In genomic region chr7:78913649-78914544, GRCm38 (mm10) we compare ENCODE assay signal across 8 mouse cellular contexts. TPM values are rescaled to one million over a fixed set of nuclear protein-coding genes. Genes with fewer than 3 reads are reported as not detected.
DNase-seq lines count a peak whose midpoint lies in the region; ATAC-seq and TF ChIP-seq lines count a peak whose summit lies in the region.

No protein-coding gene starts in this region.

- H3K27me3 ChIP-seq in kidney, embryonic 16.5 days (ENCODE audit: insufficient read depth, low read length), result no peaks in the 10 kb centered on the region
- H3K27me3 ChIP-seq in heart, embryonic 12.5 days (replicated peaks), result peaks cover 6% of the 10 kb centered on the region; the same call in 1 of the 2 replicates
- no peaks in the 10 kb centered on the region for H3K27me3 ChIP-seq in liver, embryonic 14.5 days (ENCODE audit: control insufficient read depth, insufficient read depth, low read length)
- H3K27me3 ChIP-seq in small intestine, adult 2 months (ENCODE audit: control insufficient read depth, insufficient read depth, low read length), result no peaks in the 10 kb centered on the region
- H3K27me3 ChIP-seq in cerebellum, adult 2 months (ENCODE audit: control insufficient read depth, insufficient read depth, low read length), result no peaks in the 10 kb centered on the region
- no peaks in the 10 kb centered on the region for H3K27me3 ChIP-seq in neural tube, embryonic 15.5 days (replicated peaks)

- H3K4me1 ChIP-seq in kidney, embryonic 16.5 days (ENCODE audit: insufficient read depth, low read length), result peaks cover 8% of the 10 kb centered on the region
- H3K4me1 ChIP-seq in heart, embryonic 12.5 days (replicated peaks), result peaks cover 21% of the 10 kb centered on the region
- H3K4me1 ChIP-seq in liver, embryonic 14.5 days (replicated peaks; ENCODE audit: control insufficient read depth in 2 of 2, insufficient read depth in 2 of 2, low read length in 1 of 2), result peaks cover 21 to 32% of the 10 kb centered on the region in 2 experiments
- H3K4me1 ChIP-seq in small intestine, adult 2 months (ENCODE audit: control insufficient read depth, insufficient read depth, insufficient read length, low read length), result peaks cover 9% of the 10 kb centered on the region
- H3K4me1 ChIP-seq in cerebellum, adult 2 months (ENCODE audit: control insufficient read depth, insufficient read depth, low read length), result no peaks in the 10 kb centered on the region; the same call in 1 of the 2 replicates
- H3K4me1 ChIP-seq in neural tube, embryonic 15.5 days, result peaks cover 17% of the 10 kb centered on the region; the same call in 1 of the 2 replicates

- WGBS in kidney, embryonic 16.5 days, result 70% methylated on average over 19 of the region's 19 CpGs
- WGBS in heart, embryonic 12.5 days, result 68% methylated on average over 19 of the region's 19 CpGs
- WGBS in liver, embryonic 14.5 days (ENCODE audit: insufficient replicate concordance), result 29% methylated on average over 19 of the region's 19 CpGs
- 21% methylated on average over 19 of the region's 19 CpGs for WGBS in small intestine, adult 2 months
- 66% methylated on average over 19 of the region's 19 CpGs for WGBS in cerebellum, adult 2 months
- 76% methylated on average over 19 of the region's 19 CpGs for WGBS in neural tube, embryonic 15.5 days

- no peaks in the 10 kb centered on the region for H3K9me3 ChIP-seq in kidney, embryonic 16.5 days (ENCODE audit: low read length)
- H3K9me3 ChIP-seq in heart, embryonic 12.5 days (replicated peaks), result no peaks in the 10 kb centered on the region
- H3K9me3 ChIP-seq in liver, embryonic 14.5 days (ENCODE audit: control insufficient read depth, low read length), result no peaks in the 10 kb centered on the region
- no peaks in the 10 kb centered on the region for H3K9me3 ChIP-seq in neural tube, embryonic 15.5 days (replicated peaks)

- TF ChIP-seq POLR2A in small intestine, adult 2 months (IDR thresholded peaks at IDR 0.05; ENCODE audit: low read depth, low read length), result no peak
- TF ChIP-seq POLR2A in cerebellum, adult 2 months (IDR thresholded peaks at IDR 0.05; ENCODE audit: borderline replicate concordance, insufficient read depth, low read length), result no peak

- H3K9ac ChIP-seq in kidney, embryonic 16.5 days (replicated peaks; ENCODE audit: low read length), result no peak overlapping the region
- no peak overlapping the region for H3K9ac ChIP-seq in heart, embryonic 12.5 days
- peak overlapping the region; percentile 63 for H3K9ac ChIP-seq in liver, embryonic 14.5 days (replicated peaks)
- no peak overlapping the region for H3K9ac ChIP-seq in neural tube, embryonic 15.5 days (replicated peaks)

- ATAC-seq in kidney, embryonic 16.5 days (ENCODE audit: low FRiP score, low TSS enrichment), result no peak; the same call in 1 of the 2 replicates
- 0 out of 2 replicates have a peak, but pooled peaks have one; percentile 43 for ATAC-seq in heart, embryonic 12.5 days (ENCODE audit: insufficient number of reproducible peaks, low FRiP score)
- peak; percentile 96 for ATAC-seq in liver, embryonic 14.5 days (ENCODE audit: insufficient read depth)
- ATAC-seq in neural tube, embryonic 15.5 days (ENCODE audit: low FRiP score), result no peak

- TF ChIP-seq CTCF in liver, embryonic 14.5 days (IDR thresholded peaks at IDR 0.05; ENCODE audit: low read depth), result no peak
- no peak for TF ChIP-seq CTCF in small intestine, adult 2 months (IDR thresholded peaks at IDR 0.05; ENCODE audit: extremely low read depth, insufficient read length, insufficient replicate concordance, low read depth, low read length)
- TF ChIP-seq CTCF in cerebellum, adult 2 months (IDR thresholded peaks at IDR 0.05; ENCODE audit: borderline replicate concordance, insufficient read depth, low read depth, low read length), result no peak

- H3K27ac ChIP-seq in kidney, embryonic 16.5 days (ENCODE audit: low read length), result no peak overlapping the region
- no peak overlapping the region for H3K27ac ChIP-seq in heart, embryonic 12.5 days (ENCODE audit: poor library complexity, severe bottlenecking)
- H3K27ac ChIP-seq in liver, embryonic 14.5 days, result peak overlapping the region; percentile 53
- H3K27ac ChIP-seq in small intestine, adult 2 months (ENCODE audit: insufficient read depth, low read depth, low read length), result peak overlapping the region; percentile 49
- H3K27ac ChIP-seq in cerebellum, adult 2 months (ENCODE audit: insufficient read depth, low read length), result no peak overlapping the region
- H3K27ac ChIP-seq in neural tube, embryonic 15.5 days (replicated peaks), result no peak overlapping the region

- peaks cover 5% of the 10 kb centered on the region; the same call in 1 of the 2 replicates for H3K36me3 ChIP-seq in kidney, embryonic 16.5 days (ENCODE audit: insufficient read depth, low read length)
- H3K36me3 ChIP-seq in heart, embryonic 12.5 days, result peaks cover 6% of the 10 kb centered on the region
- H3K36me3 ChIP-seq in liver, embryonic 14.5 days (replicated peaks; ENCODE audit: control insufficient read depth, insufficient read depth, low read depth), result no peaks in the 10 kb centered on the region; the same call in 1 of the 2 replicates
- no peaks in the 10 kb centered on the region for H3K36me3 ChIP-seq in small intestine, adult 2 months (ENCODE audit: control insufficient read depth, insufficient read depth, low read length)
- no peaks in the 10 kb centered on the region for H3K36me3 ChIP-seq in neural tube, embryonic 15.5 days

- no peak overlapping the region for H3K4me3 ChIP-seq in kidney, embryonic 16.5 days (ENCODE audit: low read length)
- H3K4me3 ChIP-seq in heart, embryonic 12.5 days, result no peak overlapping the region
- peak overlapping the region; percentile 58 to 61 for H3K4me3 ChIP-seq in liver, embryonic 14.5 days (ENCODE audit: insufficient read depth in 1 of 2, low read depth in 2 of 2, low read length in 2 of 2)
- peak overlapping the region; percentile 63 for H3K4me3 ChIP-seq in small intestine, adult 2 months (ENCODE audit: low read depth, low read length)
- H3K4me3 ChIP-seq in cerebellum, adult 2 months (replicated peaks; ENCODE audit: insufficient read depth, low read depth, low read length), result no peak overlapping the region
- H3K4me3 ChIP-seq in neural tube, embryonic 15.5 days (replicated peaks), result no peak overlapping the region

- H3K4me2 ChIP-seq in kidney, embryonic 16.5 days (replicated peaks; ENCODE audit: low read depth, low read length), result peak overlapping the region; percentile 14; the same call in 1 of the 2 replicates
- H3K4me2 ChIP-seq in heart, embryonic 12.5 days, result peak overlapping the region; percentile 49
- H3K4me2 ChIP-seq in liver, embryonic 14.5 days (ENCODE audit: low read depth), result peak overlapping the region; percentile 77
- no peak overlapping the region for H3K4me2 ChIP-seq in neural tube, embryonic 15.5 days

- no peak for DNase-seq in kidney, adult 11 months
- DNase-seq in adrenal gland, adult 18-20 months (ENCODE audit: low spot score in 2 of 2), result peak; percentile 66 to 75
- peak; percentile 86 to 90 (median 87) for DNase-seq in liver, embryonic 14.5 days (ENCODE audit: low read depth in 3 of 3, low spot score in 3 of 3)
- no peak for DNase-seq in cerebellum, adult 2 months

- peak; percentile 83 for TF ChIP-seq EP300 in liver, embryonic 14.5 days (IDR thresholded peaks at IDR 0.05; ENCODE audit: low read depth)

RNA-seq across cellular contexts. Expression of gene Isg20, which starts 0.7 kb away (rescaled TPM):
- polyA plus RNA-seq in kidney, embryonic 16.5 days (2015; fragmentation: Nextera tagmentation; extraction: Ambion mirVana), result 3.0 TPM in 2 replicates
- 10 to 100 TPM in 1 of 2 experiments, 1 to 10 TPM in 1; 5.4 to 12.2 TPM for total RNA-seq in adrenal gland, adult 18-20 months (2021)
- polyA plus RNA-seq in heart, embryonic 12.5 days (2016; fragmentation: Nextera tagmentation; extraction: Ambion mirVana), result 0.63 and 0.72 TPM in 2 replicates
- 47.0 and 47.2 TPM in 2 replicates for polyA plus RNA-seq in liver, embryonic 14.5 days (2012; rRNA removed)
- 52.7 and 72.1 TPM in 2 replicates for polyA plus RNA-seq in liver, embryonic 14.5 days (2014; fragmentation: Nextera tagmentation; extraction: Ambion mirVana)
- 22.3 and 23.8 TPM in 2 replicates for polyA plus RNA-seq in small intestine, adult 2 months (2012; rRNA removed)
- 1.8 and 3.0 TPM in 2 replicates for polyA plus RNA-seq in cerebellum, adult 2 months (2012; rRNA removed)
- polyA plus RNA-seq in neural tube, embryonic 15.5 days (2015; fragmentation: Nextera tagmentation; extraction: Ambion mirVana), result 1.3 and 10.5 TPM in 2 replicates

RNA-seq across cellular contexts. Expression of gene Aen, which starts 18.2 kb away (rescaled TPM):
- polyA plus RNA-seq in kidney, embryonic 16.5 days (2015; fragmentation: Nextera tagmentation; extraction: Ambion mirVana), result 46.8 and 48.0 TPM in 2 replicates
- total RNA-seq in adrenal gland, adult 18-20 months (2021), result 10 to 100 TPM; 45.7 to 52.2 TPM
- 34.2 and 36.3 TPM in 2 replicates for polyA plus RNA-seq in heart, embryonic 12.5 days (2016; fragmentation: Nextera tagmentation; extraction: Ambion mirVana)
- 10.6 and 14.0 TPM in 2 replicates for polyA plus RNA-seq in liver, embryonic 14.5 days (2012; rRNA removed)
- polyA plus RNA-seq in liver, embryonic 14.5 days (2014; fragmentation: Nextera tagmentation; extraction: Ambion mirVana), result 12.6 and 15.0 TPM in 2 replicates
- 7.7 and 8.7 TPM in 2 replicates for polyA plus RNA-seq in small intestine, adult 2 months (2012; rRNA removed)
- polyA plus RNA-seq in cerebellum, adult 2 months (2012; rRNA removed), result 23.7 and 27.2 TPM in 2 replicates
- polyA plus RNA-seq in neural tube, embryonic 15.5 days (2015; fragmentation: Nextera tagmentation; extraction: Ambion mirVana), result 55.7 and 58.6 TPM in 2 replicates

Comparison
In these comparisons a context has a peak if more than half of its experiments do, and no peak if none do; other contexts are left out.
1. ATAC-seq: peak in heart, embryonic 12.5 days (single experiment) and liver, embryonic 14.5 days (single experiment); none in kidney, embryonic 16.5 days (single experiment) and neural tube, embryonic 15.5 days (single experiment).
2. H3K27ac ChIP-seq: peak in liver, embryonic 14.5 days (single experiment) and small intestine, adult 2 months (single experiment); none in kidney, embryonic 16.5 days (single experiment), heart, embryonic 12.5 days (single experiment), cerebellum, adult 2 months (single experiment) and neural tube, embryonic 15.5 days (single experiment).
3. H3K4me3 ChIP-seq: peak in liver, embryonic 14.5 days (2 of 2) and small intestine, adult 2 months (single experiment); none in kidney, embryonic 16.5 days (single experiment), heart, embryonic 12.5 days (single experiment), cerebellum, adult 2 months (single experiment) and neural tube, embryonic 15.5 days (single experiment).
4. DNase-seq: peak in adrenal gland, adult 18-20 months (2 of 2) and liver, embryonic 14.5 days (3 of 3); none in kidney, adult 11 months (single experiment) and cerebellum, adult 2 months (0 of 2).